Mouse (Mus musculus) activated CD4-positive, CD25-positive, alpha-beta regulatory T cell, adult 4 months (primary cell): ENCODE measurements around the gene Prrt1. TPM values are rescaled to one million over a fixed set of nuclear protein-coding genes. Genes with fewer than 3 reads are reported as not detected.

Experiments used
- ATAC-seq: one replicate; pipeline ENCODE4 v1.8.0; 2017
- polyA plus RNA-seq, 2 experiments: library from polyadenylated mRNA; unstranded; fragments of 100-300 nt; shearing (Covaris generic); gene quantifications; one replicate each; pipeline ENCODE4 v1.2.1; 2017

The Prrt1 gene
- polyA plus RNA-seq: 1 to 10 TPM in 1 of 2 experiments, under 1 TPM in 1; 0.34 to 1.4 TPM

GRCm38 (mm10) chr17:34629221-34629751, at the start of gene Prrt1:
TSS of gene Prrt1 (plus strand) at chr17:34629533.
- no peak for ATAC-seq

GRCm38 (mm10) chr17:34582528-34582927, 46.8 kb upstream of the Prrt1 start:
- no peak for ATAC-seq

GRCm38 (mm10) chr17:34583397-34583796, 45.9 kb upstream of the Prrt1 start:
- no peak for ATAC-seq

- ATAC-seq: no peak
These were observed 45.5 kb upstream of the Prrt1 start for GRCm38 (mm10) chr17:34583819-34584218.

- ATAC-seq: no peak
These were observed 44.2 kb upstream of the Prrt1 start for GRCm38 (mm10) chr17:34585121-34585520.

- no peak for ATAC-seq
These were observed 43.2 kb upstream of the Prrt1 start for GRCm38 (mm10) chr17:34585877-34586771.

- peak; percentile 37 for ATAC-seq
These were observed 42.4 kb upstream of the Prrt1 start for GRCm38 (mm10) chr17:34586796-34587422.

GRCm38 (mm10) chr17:34587423-34587811, 41.9 kb upstream of the Prrt1 start:
- peak; percentile 72 for ATAC-seq

GRCm38 (mm10) chr17:34587814-34588213, 41.5 kb upstream of the Prrt1 start:
- no peak for ATAC-seq

- ATAC-seq: no peak
These were observed 40.6 kb upstream of the Prrt1 start for GRCm38 (mm10) chr17:34588767-34589166.

GRCm38 (mm10) chr17:34589206-34589605, 40.1 kb upstream of the Prrt1 start:
- ATAC-seq: no peak

- peak; percentile 41 for ATAC-seq
These were observed 39.6 kb upstream of the Prrt1 start, which contains the start of gene Gpsm3 for GRCm38 (mm10) chr17:34589681-34590101. TSS of gene Gpsm3 (plus strand) at chr17:34589806.

GRCm38 (mm10) chr17:34590154-34590987, 39.0 kb upstream of the Prrt1 start:
- ATAC-seq: no peak

- ATAC-seq: no peak
These were observed 38.0 kb upstream of the Prrt1 start, which contains the start of gene Pbx2 for GRCm38 (mm10) chr17:34591029-34591993. TSS of gene Pbx2 (plus strand) at chr17:34591266.

- ATAC-seq: peak; percentile 34
These were observed 37.3 kb upstream of the Prrt1 start for GRCm38 (mm10) chr17:34591994-34592375.

GRCm38 (mm10) chr17:34592581-34593549, 36.5 kb upstream of the Prrt1 start:
- ATAC-seq: no peak

GRCm38 (mm10) chr17:34593752-34594525, 35.4 kb upstream of the Prrt1 start:
- no peak for ATAC-seq

- ATAC-seq: no peak
These were observed 33.2 kb upstream of the Prrt1 start for GRCm38 (mm10) chr17:34596098-34596497.

- ATAC-seq: no peak
These were observed 31.7 kb upstream of the Prrt1 start, which contains the start of gene Ager for GRCm38 (mm10) chr17:34597566-34598095. TSS of gene Ager (plus strand) at chr17:34597862.
